Mouse (Mus musculus): Measurements from ENCODE around the gene Myom3. TPM values are rescaled to one million over a fixed set of nuclear protein-coding genes. Genes with fewer than 3 reads are reported as not detected.

Myom3 gene
- polyA plus RNA-seq, 2 experiments, result 5.0 to 12.7 TPM

DNA sequence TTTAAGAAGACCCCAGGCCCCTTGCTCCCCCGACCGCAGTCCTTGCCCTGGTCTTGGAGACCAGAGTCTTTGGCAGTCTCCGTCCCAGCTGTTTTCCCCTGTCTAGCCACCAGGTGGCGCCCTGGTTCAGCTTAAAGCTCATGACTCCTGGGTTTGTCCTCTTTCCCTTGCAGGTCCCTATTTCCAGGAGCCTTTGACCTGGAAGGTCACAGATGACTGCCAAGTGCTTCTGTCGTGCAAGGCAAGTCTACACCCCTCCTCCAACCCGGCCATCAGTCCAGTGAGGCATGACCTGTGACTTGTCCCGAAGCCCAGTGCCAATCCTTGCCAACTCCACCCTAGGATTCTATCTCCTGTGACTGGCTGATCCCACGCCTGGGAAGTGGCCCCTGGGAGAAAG, 42.0 kb downstream of the Myom3 start:
- peak; percentile 86 for DNase-seq (ENCODE audit: low spot score)
- WGBS, result 26% methylated on average over 8 of the region's 8 CpGs

DNA sequence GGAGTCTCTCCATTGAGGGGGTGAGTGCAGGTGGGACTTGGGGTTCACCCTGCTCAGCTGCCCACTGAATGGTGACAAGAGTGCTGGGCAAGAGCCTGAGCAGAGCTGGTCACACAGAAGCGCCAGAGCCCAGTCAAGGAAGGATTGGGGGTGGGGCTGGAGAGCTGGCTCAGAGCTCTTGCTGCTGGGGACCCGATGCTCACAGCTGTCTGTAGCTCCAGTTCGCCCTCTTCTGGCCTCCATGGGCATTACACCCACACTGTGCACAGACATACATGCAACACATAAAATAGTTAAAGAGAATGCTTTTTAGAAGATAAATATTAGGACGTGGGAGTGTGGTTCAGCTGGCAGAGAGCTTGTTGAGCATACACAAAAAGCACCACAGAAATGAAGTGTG, 43.8 kb downstream of the Myom3 start:
- Histone ChIP-seq H3K27ac (replicated peaks; ENCODE audit: low read depth, low read length) (no peak overlapping the region), H3K4me1 (ENCODE audit: control insufficient read depth, insufficient read depth, low read length) (peaks cover 2% of the 10 kb centered on the region; the same call in 1 of the 2 replicates), H3K4me3 (replicated peaks; ENCODE audit: low read length) (no peak overlapping the region), H3K9ac (ENCODE audit: low read depth, low read length, severe bottlenecking) (no peak overlapping the region), H3K4me2 (replicated peaks; ENCODE audit: low read depth, low read length, severe bottlenecking) (no peak overlapping the region), H3K36me3 (ENCODE audit: control insufficient read depth, insufficient read depth, low read length) (no peaks in the 10 kb centered on the region), H3K27me3 (ENCODE audit: control insufficient read depth, insufficient read depth, low read length) (no peaks in the 10 kb centered on the region), H3K9me3 (ENCODE audit: control insufficient read depth, low read length) (no peaks in the 10 kb centered on the region)
- ATAC-seq (ENCODE audit: low FRiP score, low read depth) (no peak), DNase-seq (ENCODE audit: low spot score) (no peak)
- TF ChIP-seq POLR2A (IDR thresholded peaks at IDR 0.05; ENCODE audit: borderline replicate concordance, extremely low read depth, insufficient read depth, insufficient read length), result no peak
- 49% methylated on average over 4 of the region's 4 CpGs for WGBS

More for the DNA sequence above, 42.0 kb downstream of the Myom3 start:
- peaks cover 3% of the 10 kb centered on the region; the same call in 1 of the 2 replicates for H3K4me1 ChIP-seq (ENCODE audit: control insufficient read depth, insufficient read depth, low read length)
- H3K4me3 ChIP-seq (replicated peaks; ENCODE audit: low read length), result no peak overlapping the region
- no peak overlapping the region for H3K4me2 ChIP-seq (replicated peaks; ENCODE audit: low read depth, low read length, severe bottlenecking)
- H3K9me3 ChIP-seq (ENCODE audit: control insufficient read depth, low read length), result no peaks in the 10 kb centered on the region
- no peak overlapping the region for H3K9ac ChIP-seq (ENCODE audit: low read depth, low read length, severe bottlenecking)
- no peak overlapping the region for H3K27ac ChIP-seq (replicated peaks; ENCODE audit: low read depth, low read length)
- ATAC-seq (ENCODE audit: low FRiP score, low read depth), result no peak; the same call in 1 of the 2 replicates
- no peaks in the 10 kb centered on the region for H3K27me3 ChIP-seq (ENCODE audit: control insufficient read depth, insufficient read depth, low read length)
- H3K36me3 ChIP-seq (ENCODE audit: control insufficient read depth, insufficient read depth, low read length), result no peaks in the 10 kb centered on the region
- no peak for TF ChIP-seq POLR2A (IDR thresholded peaks at IDR 0.05; ENCODE audit: borderline replicate concordance, extremely low read depth, insufficient read depth, insufficient read length)

DNA sequence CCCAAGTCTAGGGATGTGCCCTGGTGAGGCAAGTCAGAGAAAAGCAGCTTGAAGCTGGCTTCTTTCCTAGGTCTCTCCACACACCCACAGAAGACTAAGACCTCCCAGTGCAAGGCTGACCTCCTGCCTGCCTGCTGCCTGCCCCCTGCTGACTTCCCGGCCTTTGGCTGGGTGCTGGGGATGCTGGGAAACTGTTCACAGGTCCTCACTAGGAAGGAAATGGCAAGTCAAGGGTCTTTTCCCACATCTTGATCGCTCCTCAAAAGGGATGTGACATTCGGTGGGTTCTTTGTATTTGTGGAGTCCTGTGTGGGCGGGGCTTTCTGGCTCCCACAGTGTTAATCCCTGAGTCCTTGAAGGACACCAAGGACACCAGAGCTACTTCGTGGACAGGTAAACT, 44.7 kb downstream of the Myom3 start:
- ATAC-seq (ENCODE audit: low FRiP score, low read depth) (no peak), DNase-seq (ENCODE audit: low spot score) (no peak)
- no peak overlapping the region for H3K27ac ChIP-seq (replicated peaks; ENCODE audit: low read depth, low read length)
- no peaks in the 10 kb centered on the region for H3K4me1 ChIP-seq (ENCODE audit: control insufficient read depth, insufficient read depth, low read length)
- H3K36me3 ChIP-seq (ENCODE audit: control insufficient read depth, insufficient read depth, low read length), result no peaks in the 10 kb centered on the region
- no peak overlapping the region for H3K4me2 ChIP-seq (replicated peaks; ENCODE audit: low read depth, low read length, severe bottlenecking)
- no peaks in the 10 kb centered on the region for H3K27me3 ChIP-seq (ENCODE audit: control insufficient read depth, insufficient read depth, low read length)
- 84% methylated on average over 5 of the region's 5 CpGs for WGBS
- TF ChIP-seq POLR2A (IDR thresholded peaks at IDR 0.05; ENCODE audit: borderline replicate concordance, extremely low read depth, insufficient read depth, insufficient read length), result no peak
- no peaks in the 10 kb centered on the region for H3K9me3 ChIP-seq (ENCODE audit: control insufficient read depth, low read length)
- no peak overlapping the region for H3K4me3 ChIP-seq (replicated peaks; ENCODE audit: low read length)
- no peak overlapping the region for H3K9ac ChIP-seq (ENCODE audit: low read depth, low read length, severe bottlenecking)

GRCm38 (mm10) chr4:135814896-135815295, 55.4 kb downstream of the Myom3 start:
- DNase-seq (ENCODE audit: low spot score) (no peak), ATAC-seq (ENCODE audit: low FRiP score, low read depth) (no peak)
- Histone ChIP-seq H3K4me3 (replicated peaks; ENCODE audit: low read length) (no peak overlapping the region), H3K4me2 (replicated peaks; ENCODE audit: low read depth, low read length, severe bottlenecking) (no peak overlapping the region), H3K27me3 (ENCODE audit: control insufficient read depth, insufficient read depth, low read length) (no peaks in the 10 kb centered on the region), H3K36me3 (ENCODE audit: control insufficient read depth, insufficient read depth, low read length) (no peaks in the 10 kb centered on the region), H3K4me1 (ENCODE audit: control insufficient read depth, insufficient read depth, low read length) (no peaks in the 10 kb centered on the region), H3K9me3 (ENCODE audit: control insufficient read depth, low read length) (no peaks in the 10 kb centered on the region), H3K27ac (replicated peaks; ENCODE audit: low read depth, low read length) (no peak overlapping the region), H3K9ac (ENCODE audit: low read depth, low read length, severe bottlenecking) (no peak overlapping the region)
- TF ChIP-seq POLR2A (IDR thresholded peaks at IDR 0.05; ENCODE audit: borderline replicate concordance, extremely low read depth, insufficient read depth, insufficient read length), result no peak
- 72% methylated on average over 7 of the region's 7 CpGs for WGBS

DNA sequence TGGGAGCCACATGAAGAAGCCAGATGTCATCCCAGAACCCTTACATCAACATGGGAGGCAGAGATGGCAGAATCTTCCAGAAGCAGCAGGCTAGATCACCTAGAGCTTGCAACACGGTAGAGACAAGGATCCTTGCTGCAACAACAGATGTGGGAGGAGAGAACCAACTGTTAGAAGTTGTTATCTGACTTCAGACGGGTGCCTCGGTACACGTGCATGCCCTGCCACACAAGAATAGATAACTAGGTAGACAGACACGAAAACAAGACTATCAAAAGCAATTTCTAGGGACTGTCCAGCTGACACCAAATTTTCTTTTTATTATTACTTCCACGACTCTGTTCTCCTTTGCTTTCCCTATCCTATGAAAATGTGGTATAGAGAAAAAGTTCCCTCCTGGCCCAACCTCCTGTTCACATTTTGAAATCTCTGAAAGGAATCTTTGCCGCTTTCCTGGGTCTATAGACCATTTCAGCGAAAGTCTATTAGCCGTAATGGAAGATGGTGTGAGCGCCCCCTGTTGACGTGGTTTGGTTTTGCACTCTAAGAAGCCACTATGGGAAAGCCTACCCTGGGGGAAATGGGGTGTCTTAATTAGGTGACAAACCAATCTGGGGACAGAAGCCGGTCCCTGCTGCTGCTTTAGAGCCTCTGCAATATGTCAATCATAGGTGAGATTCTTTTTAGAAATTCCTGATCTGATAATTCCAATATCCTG, 57.5 kb downstream of the Myom3 start:
- no peak overlapping the region for H3K27ac ChIP-seq (replicated peaks; ENCODE audit: low read depth, low read length)
- H3K9me3 ChIP-seq (ENCODE audit: control insufficient read depth, low read length), result no peaks in the 10 kb centered on the region
- ATAC-seq (ENCODE audit: low FRiP score, low read depth) (no peak), DNase-seq (ENCODE audit: low spot score) (peak; percentile 42)
- no peak overlapping the region for H3K9ac ChIP-seq (ENCODE audit: low read depth, low read length, severe bottlenecking)
- H3K36me3 ChIP-seq (ENCODE audit: control insufficient read depth, insufficient read depth, low read length), result no peaks in the 10 kb centered on the region
- H3K4me1 ChIP-seq (ENCODE audit: control insufficient read depth, insufficient read depth, low read length), result 0 out of 2 replicates have a peak, but pooled peaks cover 3% of the 10 kb centered on the region
- H3K27me3 ChIP-seq (ENCODE audit: control insufficient read depth, insufficient read depth, low read length), result no peaks in the 10 kb centered on the region
- no peak for TF ChIP-seq POLR2A (IDR thresholded peaks at IDR 0.05; ENCODE audit: borderline replicate concordance, extremely low read depth, insufficient read depth, insufficient read length)
- H3K4me3 ChIP-seq (replicated peaks; ENCODE audit: low read length), result no peak overlapping the region
- no peak overlapping the region for H3K4me2 ChIP-seq (replicated peaks; ENCODE audit: low read depth, low read length, severe bottlenecking)
- WGBS, result 46% methylated on average over 12 of the region's 12 CpGs
